Mouse (Mus musculus) gastrocnemius, postnatal 14 days (tissue): Measurements from ENCODE around the gene Gm13083. TPM values are rescaled to one million over a fixed set of nuclear protein-coding genes. Genes with fewer than 3 reads are reported as not detected.
"Not testable (repeated sequence)": the region's sequence is repeated elsewhere in the genome, so short reads cannot be mapped to it uniquely, and the experiment has no call there.

Experiments used
- DNase-seq: peaks from one replicate; pipeline ENCODE4 v3.0.0; 2021; ENCODE audit warnings: mixed read lengths
- intact Hi-C: fragments of 180-260 bp; cut with DNase I; formaldehyde crosslinking; loops from one replicate; pipeline ENCODE4 v1.15.1; 2025; ENCODE audit warnings: low total_unique reads
- long read RNA-seq, 2 experiments: library from polyadenylated mRNA; stranded (forward); transcript quantifications; one replicate each; pipeline ENCODE4 v2.0.0; 2021
- total RNA-seq, 2 experiments: library from RNA; stranded (reverse); gene quantifications; 2 replicates each; pipeline ENCODE4 v1.2.3; 2021

Gene Gm13083
- not detected for total RNA-seq
- long read RNA-seq, experiment 1: 0 reads
- long read RNA-seq, experiment 2: 0 reads

- not testable (repeated sequence) for DNase-seq
These were observed at the start of gene Gm13083 for GRCm38 (mm10) chr4:143614703-143615102. Gm13083 (plus strand) TSS chr4:143615003.

GRCm38 (mm10) chr4:143611927-143612326, 2.9 kb upstream of the Gm13083 start:
- DNase-seq, intact Hi-C loops: not testable (repeated sequence)

More at GRCm38 (mm10) chr4:143614703-143615102, at the start of gene Gm13083:
- intact Hi-C loops: loop anchor here (5.0 kb wide), 1 partner anchor 283 kb away; no protein-coding TSS in a partner anchor

GRCm38 (mm10) chr4:143618101-143618500, 3.3 kb downstream of the Gm13083 start:
- not testable (repeated sequence) for DNase-seq
- intact Hi-C loops: loop anchor here (5.0 kb wide), 1 partner anchor 279 kb away; no protein-coding TSS in a partner anchor

- intact Hi-C loops, DNase-seq: not testable (repeated sequence)
These were observed 42.3 kb downstream of the Gm13083 start, which contains the start of gene Gm13088 for GRCm38 (mm10) chr4:143657146-143657545. Gm13088 (minus strand) TSS chr4:143657246.

Other genes with a start within 250 kb of the Gm13083 start
- gene Pramel1, start 220.6 kb upstream of the Gm13083 start, total RNA-seq: under 1 TPM in 1 of 2 experiments, not detected in 1; 0.18 TPM
- 1 to 10 TPM; 5.2 to 7.0 TPM for gene Pramef8, start 202.6 kb upstream of the Gm13083 start, total RNA-seq
- not detected for gene Oog4, start 164.7 kb upstream of the Gm13083 start, total RNA-seq
- not detected for gene Gm13043, start 103.7 kb upstream of the Gm13083 start, total RNA-seq
- not detected for gene Gm13040, start 79.0 kb upstream of the Gm13083 start, total RNA-seq
- gene BC080695, start 63.3 kb upstream of the Gm13083 start, total RNA-seq: not detected
- not detected for gene Gm13057, start 63.3 kb upstream of the Gm13083 start, total RNA-seq
- not detected for gene Gm13088, start 42.2 kb downstream of the Gm13083 start, total RNA-seq
- not detected for gene Gm13089, start 87.7 kb downstream of the Gm13083 start, total RNA-seq
- gene Gm13078, start 104.5 kb downstream of the Gm13083 start, total RNA-seq: not detected
- gene Gm13023, start 174.3 kb downstream of the Gm13083 start, total RNA-seq: not detected
- gene Gm13084, start 201.1 kb downstream of the Gm13083 start, total RNA-seq: not detected
- gene Gm13103, start 231.5 kb downstream of the Gm13083 start, total RNA-seq: not detected